Mouse (Mus musculus): ENCODE measurements around the gene Rtkn.

GRCm38 (mm10) chr6:83165607-83166242, 30.5 kb downstream of the Rtkn start, which contains the start of gene Dctn1:
- TF ChIP-seq MAZ (IDR thresholded peaks at IDR 0.05; ENCODE audit: low read depth, low read length) (0 out of 2 replicates have a peak, but pooled peaks have one; percentile 72), CTCF (IDR thresholded peaks at IDR 0.05 in 2 of 3, conservative IDR thresholded peaks at IDR 0.05 in 1 of 3; ENCODE audit: control insufficient read depth in 1 of 3, insufficient read depth in 1 of 3, low read depth in 2 of 3, low read length in 3 of 3, poor library complexity in 1 of 3, severe bottlenecking in 1 of 3) (peak; percentile 78 to 81 (median 79)), HCFC1 (IDR thresholded peaks at IDR 0.05; ENCODE audit: low read depth, low read length) (peak; percentile 84), CHD2 (IDR thresholded peaks at IDR 0.05; ENCODE audit: low read length) (no peak), ZKSCAN1 (IDR thresholded peaks at IDR 0.05; ENCODE audit: low read depth, low read length) (no peak), POLR2AphosphoS5 (IDR thresholded peaks at IDR 0.05; ENCODE audit: borderline replicate concordance, low read depth, low read length) (no peak), USF2 (IDR thresholded peaks at IDR 0.05; ENCODE audit: borderline replicate concordance in 1 of 2, insufficient read depth in 1 of 2, low read depth in 1 of 2, low read length in 2 of 2) (no peak), ZC3H11A (IDR thresholded peaks at IDR 0.05; ENCODE audit: low read depth, low read length) (no peak), GATA1 (IDR thresholded peaks at IDR 0.05; ENCODE audit: low read depth, low read length) (no peak), POLR2A (IDR thresholded peaks at IDR 0.05; ENCODE audit: control insufficient read depth in 1 of 2, insufficient read depth in 1 of 2, low read depth in 1 of 2, low read length in 2 of 2, poor library complexity in 1 of 2) (peak; percentile 60 to 76; a peak in 3 of 4 replicates), E2F4 (IDR thresholded peaks at IDR 0.05; ENCODE audit: borderline replicate concordance, low read depth, low read length) (no peak)

Data from MEL (cell line).